Mouse (Mus musculus) kidney, adult 2 months (tissue): Measurements from ENCODE around the gene Muc13. TPM values are rescaled to one million over a fixed set of nuclear protein-coding genes. Genes with fewer than 3 reads are reported as not detected.

Source experiments
- DNase-seq: peaks from one replicate; pipeline ENCODE4 v3.0.0; 2021
- H3K27ac ChIP-seq: fragments of 200-500 bp; 2 replicates; pipeline ENCODE4 v1.5.1; 2012; ENCODE audit warnings: low read depth, low read length, control low read depth, inconsistent platforms; ENCODE audit not compliant: insufficient read depth
- H3K27me3 ChIP-seq: fragments of 200-500 bp; replicated peaks from 2 replicates; pipeline ENCODE4 v1.6.1; 2012; ENCODE audit warnings: mild to moderate bottlenecking, moderate library complexity, low read length, inconsistent platforms; ENCODE audit not compliant: control insufficient read depth, insufficient read depth
- H3K36me3 ChIP-seq: fragments of 200-500 bp; 2 replicates; pipeline ENCODE4 v1.6.1; 2012; ENCODE audit warnings: mild to moderate bottlenecking, moderate library complexity, low read length, inconsistent platforms; ENCODE audit not compliant: control insufficient read depth, insufficient read depth
- H3K4me1 ChIP-seq: fragments of 200-500 bp; 2 replicates; pipeline ENCODE4 v1.6.1; 2011; ENCODE audit warnings: low read length; ENCODE audit not compliant: control insufficient read depth, insufficient read depth
- H3K4me3 ChIP-seq: fragments of 200-500 bp; 2 replicates; pipeline ENCODE4 v1.5.1; 2011; ENCODE audit warnings: mild to moderate bottlenecking, low read depth, low read length, control low read depth; ENCODE audit not compliant: insufficient read depth
- CTCF ChIP-seq: fragments of 200-500 bp; conservative IDR thresholded peaks from 2 replicates; pipeline ENCODE4 v1.5.1; 2011; ENCODE audit warnings: low read depth, mild to moderate bottlenecking, control low read depth, low read length, moderate library complexity, mixed read lengths; ENCODE audit not compliant: insufficient read depth, insufficient read length
- POLR2A ChIP-seq: fragments of 200-500 bp; IDR thresholded peaks from one replicate; pipeline ENCODE4 v1.6.1; 2011; ENCODE audit warnings: low read depth, low read length, control low read depth
- WGBS: fragments of 180-500 bp; shearing (Covaris S2); methylation state at CpG from one replicate; pipeline ENCODE4 v1.1.7; 2018; 5-methylcytosine and 5-hydroxymethylcytosine counted together
- polyA plus RNA-seq: library from polyadenylated mRNA; depleted of rRNA; stranded (reverse); fragments of >200 nt; gene quantifications from 2 replicates; pipeline ENCODE4 v1.2.3, GENCODE M21; 2012; rRNA removed

The Muc13 gene
- polyA plus RNA-seq, 1 experiment: 0.11 TPM

DNA sequence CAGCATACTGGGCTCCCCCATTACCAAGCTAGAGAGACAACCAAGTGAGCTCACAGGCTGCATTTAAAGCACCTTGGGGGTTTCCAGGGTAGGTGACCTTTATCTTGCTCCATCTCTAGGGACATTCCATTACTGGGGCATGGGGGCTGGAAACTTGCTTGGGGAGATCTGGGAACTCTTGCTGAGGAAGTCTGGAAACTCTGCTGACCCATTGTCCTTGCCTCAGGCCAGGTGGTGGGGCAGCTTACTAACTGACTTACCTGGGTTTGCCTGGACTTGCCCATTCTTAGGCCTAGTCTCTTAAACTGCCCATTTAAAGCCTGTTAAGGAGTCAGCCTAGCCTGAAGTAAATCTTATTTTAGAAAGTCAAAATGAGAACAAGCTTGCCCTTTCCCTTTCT lies 59.4 kb downstream of the Muc13 start:
- Histone ChIP-seq H3K4me1 (0 out of 2 replicates have a peak, but pooled peaks cover 2% of the 10 kb centered on the region), H3K27ac (no peak overlapping the region), H3K27me3 (no peaks in the 10 kb centered on the region), H3K4me3 (no peak overlapping the region), H3K36me3 (no peaks in the 10 kb centered on the region)
- DNase-seq: peak; percentile 67
- TF ChIP-seq POLR2A: no peak
- TF ChIP-seq CTCF: no peak

GRCm38 (mm10) chr16:33858766-33859165 lies 64.9 kb downstream of the Muc13 start:
- Histone ChIP-seq H3K36me3 (no peaks in the 10 kb centered on the region), H3K27me3 (no peaks in the 10 kb centered on the region), H3K27ac (no peak overlapping the region), H3K4me1 (peaks cover 21% of the 10 kb centered on the region), H3K4me3 (no peak overlapping the region)
- WGBS: 58% methylated on average over 2 of the region's 2 CpGs
- no peak for TF ChIP-seq CTCF
- no peak for TF ChIP-seq POLR2A
- DNase-seq: no peak

DNA sequence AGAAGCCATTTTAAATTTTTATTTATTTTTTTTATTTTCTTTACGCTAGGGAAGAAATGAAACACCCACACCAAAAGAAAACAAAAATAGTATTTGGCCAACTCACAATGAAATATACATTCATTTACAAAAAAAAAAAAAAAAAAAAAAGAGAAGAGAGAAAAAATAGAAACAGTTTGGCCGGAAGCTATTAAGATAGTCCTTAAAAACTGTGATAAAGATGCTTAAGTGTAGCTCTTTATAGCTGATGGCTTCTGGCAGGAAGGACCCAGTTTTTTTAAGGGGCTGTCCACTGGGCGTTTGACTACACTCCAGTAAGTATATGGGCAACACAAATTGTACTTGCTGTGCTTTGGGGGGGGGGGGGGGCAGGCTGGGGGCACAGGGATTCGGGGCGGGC lies 65.5 kb downstream of the Muc13 start:
- Histone ChIP-seq H3K4me3 (no peak overlapping the region), H3K27ac (no peak overlapping the region), H3K36me3 (no peaks in the 10 kb centered on the region), H3K27me3 (no peaks in the 10 kb centered on the region), H3K4me1 (peaks cover 21% of the 10 kb centered on the region)
- DNase-seq: no peak
- WGBS: 48% methylated on average over 5 of the region's 5 CpGs
- TF ChIP-seq POLR2A: no peak
- no peak for TF ChIP-seq CTCF

- Histone ChIP-seq H3K4me1 (peaks cover 21% of the 10 kb centered on the region), H3K4me3 (no peak overlapping the region), H3K27ac (peak overlapping the region; percentile 43), H3K36me3 (no peaks in the 10 kb centered on the region), H3K27me3 (no peaks in the 10 kb centered on the region)
- TF ChIP-seq POLR2A: no peak
- TF ChIP-seq CTCF: peak; percentile 55
- 33% methylated on average over 14 of the region's 14 CpGs for WGBS
- peak; percentile 95 for DNase-seq
These were observed 66.3 kb downstream of the Muc13 start for GRCm38 (mm10) chr16:33859988-33860700.

DNA sequence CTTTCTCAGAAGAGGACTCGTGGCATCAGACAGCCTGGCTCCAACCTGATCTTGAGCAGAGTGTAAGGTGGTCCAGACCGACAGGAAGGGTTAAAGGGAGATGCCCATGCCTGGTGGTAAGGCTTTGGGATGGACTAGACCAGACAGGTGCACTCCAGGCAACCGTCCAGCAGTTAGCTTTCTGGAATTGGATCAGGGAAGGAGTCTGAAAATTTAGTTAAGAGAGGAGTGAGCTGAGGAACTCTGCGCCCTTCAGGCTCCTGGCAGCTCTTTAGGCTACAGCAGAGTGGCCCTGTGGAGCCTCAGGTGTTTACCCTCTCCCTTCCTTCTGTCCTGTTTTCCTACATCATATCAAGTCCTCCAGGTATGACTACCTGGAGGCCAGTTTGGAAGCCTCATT lies 68.6 kb downstream of the Muc13 start:
- 72% methylated on average over 4 of the region's 4 CpGs for WGBS
- H3K4me1 ChIP-seq: peaks cover 19% of the 10 kb centered on the region
- TF ChIP-seq POLR2A (no peak), CTCF (no peak)
- no peaks in the 10 kb centered on the region for H3K36me3 ChIP-seq
- H3K4me3 ChIP-seq: no peak overlapping the region
- H3K27me3 ChIP-seq: no peaks in the 10 kb centered on the region
- no peak overlapping the region for H3K27ac ChIP-seq
- no peak for DNase-seq

- WGBS: 65% methylated on average over 5 of the region's 5 CpGs
- H3K4me1 ChIP-seq: peaks cover 19% of the 10 kb centered on the region
- no peak overlapping the region for H3K4me3 ChIP-seq
- peak; percentile 80 for DNase-seq
- TF ChIP-seq POLR2A (no peak), CTCF (no peak)
- peak overlapping the region; percentile 29; the same call in 1 of the 2 replicates for H3K27ac ChIP-seq
- H3K36me3 ChIP-seq: no peaks in the 10 kb centered on the region
- H3K27me3 ChIP-seq: no peaks in the 10 kb centered on the region
These were observed 69.4 kb downstream of the Muc13 start for GRCm38 (mm10) chr16:33863208-33863751.

Other genes starting within 250 kb of the Muc13 start
- 26.7 and 28.4 TPM in 2 replicates for gene Heg1, start 109.7 kb upstream of the Muc13 start, polyA plus RNA-seq
- 145 TPM in 2 replicates for gene Itgb5, start 35.6 kb downstream of the Muc13 start, polyA plus RNA-seq
- 14.9 and 16.5 TPM in 2 replicates for gene Umps, start 173.0 kb downstream of the Muc13 start, polyA plus RNA-seq